Mouse (Mus musculus): ENCODE data around the gene Tcl1b3.
"Not testable (repeated sequence)": the region's sequence is repeated elsewhere in the genome, so short reads cannot be mapped to it uniquely, and the experiment has no call there.

Tcl1b3 gene

DNA sequence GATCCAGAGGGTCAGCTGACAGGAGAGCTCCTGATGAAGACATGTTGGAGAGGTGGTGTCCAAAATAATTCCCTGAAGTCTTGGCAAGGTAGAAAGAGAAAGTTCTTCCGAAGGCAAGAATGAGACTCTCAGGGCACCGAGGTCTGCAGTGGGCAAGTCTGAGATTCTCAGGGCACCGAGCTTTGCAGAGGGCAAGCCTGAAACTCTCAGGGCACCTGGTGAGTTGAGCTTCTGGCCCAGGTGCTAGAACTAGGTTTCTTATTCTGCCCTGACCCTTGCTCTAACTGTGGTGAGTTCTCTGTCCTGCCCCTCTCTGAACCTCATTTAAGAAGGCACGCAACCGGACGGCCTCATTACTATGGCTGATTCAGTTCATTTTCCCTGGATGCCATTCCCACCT, at the start of gene Tcl1b3:
Gene Tcl1b3, plus strand, starts transcription at position 301 of the 400 bp plus-strand sequence.
- not testable (repeated sequence) for DNase-seq

GRCm38 (mm10) chr12:105143096-105143495, 47.7 kb upstream of the Tcl1b3 start:
- DNase-seq, result no peak

DNA sequence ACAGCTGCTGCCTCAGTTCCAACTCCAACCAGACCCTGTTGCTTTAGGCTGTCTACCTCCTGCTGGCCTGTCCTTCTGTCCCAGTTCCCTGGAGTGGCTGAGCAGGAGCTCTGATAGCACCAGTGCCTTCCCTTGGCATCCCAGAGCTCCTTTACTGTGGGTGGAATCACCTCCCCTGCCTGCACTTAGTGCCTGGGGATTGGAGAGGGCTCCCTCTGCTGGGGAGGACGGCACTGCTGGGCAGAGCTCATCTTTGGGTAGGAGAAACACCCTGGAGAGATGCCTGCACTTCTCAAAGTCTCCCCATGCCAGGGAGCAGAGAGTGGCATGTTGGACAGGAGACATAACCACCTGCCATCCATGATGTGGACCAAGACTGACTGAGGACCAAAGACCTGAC, 45.9 kb upstream of the Tcl1b3 start:
- DNase-seq, result not testable (repeated sequence)

- no peak for DNase-seq
These were observed 45.1 kb upstream of the Tcl1b3 start, which contains the start of gene Tcl1b2 for GRCm38 (mm10) chr12:105145714-105146113. Gene Tcl1b2, plus strand, starts transcription at chr12:105146014.

GRCm38 (mm10) chr12:105155286-105155685, 35.6 kb upstream of the Tcl1b3 start:
- DNase-seq, result not testable (repeated sequence)

GRCm38 (mm10) chr12:105158842-105159241, 32.0 kb upstream of the Tcl1b3 start:
- no peak for DNase-seq

DNA sequence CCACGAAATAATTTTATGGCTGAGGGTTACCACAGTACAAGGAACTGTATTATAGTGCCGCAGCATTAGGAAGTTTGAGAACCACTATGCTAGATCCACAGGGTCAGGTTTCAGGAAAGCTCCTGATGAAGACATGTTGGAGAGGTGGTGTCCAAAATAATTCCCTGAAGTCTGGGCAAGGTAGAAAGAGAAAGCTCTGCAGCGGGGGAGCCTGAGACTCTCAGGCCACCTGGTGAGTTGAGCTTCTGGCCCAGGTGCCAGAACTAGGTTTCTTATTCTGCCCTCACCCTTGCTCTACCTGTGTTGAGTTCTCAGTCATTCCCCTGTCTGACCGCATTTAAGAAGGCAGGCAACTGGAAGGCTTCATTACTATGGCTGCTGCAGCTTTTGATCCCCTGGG, 31.5 kb upstream of the Tcl1b3 start, which contains the start of gene Tcl1b1:
Gene Tcl1b1, plus strand, starts transcription at position 301 of the 400 bp plus-strand sequence.
- DNase-seq, result no peak

GRCm38 (mm10) chr12:105166734-105167133, 24.1 kb upstream of the Tcl1b3 start:
- DNase-seq, result no peak

DNA sequence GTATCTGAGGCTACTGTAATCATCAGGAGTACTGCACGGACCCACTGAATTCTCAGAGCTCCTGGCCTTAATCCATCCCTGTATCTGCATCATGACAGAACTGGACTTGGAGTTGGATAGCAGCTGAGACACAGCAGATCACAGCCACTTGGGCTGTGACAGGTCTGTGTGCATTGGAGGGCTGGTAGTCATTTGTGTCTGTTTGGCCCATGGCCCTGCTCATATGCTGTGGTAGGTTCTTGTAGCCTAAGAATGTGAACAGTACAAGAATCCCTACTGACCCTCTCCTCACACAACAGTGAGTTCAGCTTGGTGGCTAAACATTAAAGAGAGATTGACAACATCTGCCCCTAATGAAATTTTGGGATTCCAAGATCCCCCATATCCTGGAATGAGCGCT, 17.5 kb upstream of the Tcl1b3 start:
- DNase-seq, result no peak

- DNase-seq, result peak; percentile 4
These were observed 16.5 kb upstream of the Tcl1b3 start for GRCm38 (mm10) chr12:105174318-105174717.

- not testable (repeated sequence) for DNase-seq
These were observed 14.8 kb upstream of the Tcl1b3 start, which contains the start of gene Tcl1b5 for GRCm38 (mm10) chr12:105176044-105176443. Gene Tcl1b5, plus strand, starts transcription at chr12:105176344.

GRCm38 (mm10) chr12:105181040-105181644, 9.7 kb upstream of the Tcl1b3 start:
- not testable (repeated sequence) for DNase-seq

DNA sequence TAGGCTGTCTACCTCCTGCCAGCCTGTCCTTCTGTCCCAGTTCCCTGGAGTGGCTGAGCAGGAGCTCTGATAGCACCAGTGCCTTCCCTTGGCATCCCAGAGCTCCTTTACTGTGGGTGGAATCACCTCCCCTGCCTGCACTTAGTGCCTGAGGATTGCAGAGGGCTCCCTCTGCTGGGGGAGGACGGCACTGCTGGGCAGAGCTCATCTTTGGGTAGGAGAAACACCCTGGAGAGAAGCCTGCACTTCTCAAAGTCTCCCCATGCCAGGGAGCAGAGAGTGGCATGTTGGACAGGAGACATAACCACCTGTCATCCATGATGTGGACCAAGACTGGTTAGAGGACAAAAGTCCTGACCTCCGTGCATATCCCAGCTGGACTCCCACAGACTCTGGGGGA, 1.9 kb upstream of the Tcl1b3 start:
- DNase-seq, result not testable (repeated sequence)

DNA sequence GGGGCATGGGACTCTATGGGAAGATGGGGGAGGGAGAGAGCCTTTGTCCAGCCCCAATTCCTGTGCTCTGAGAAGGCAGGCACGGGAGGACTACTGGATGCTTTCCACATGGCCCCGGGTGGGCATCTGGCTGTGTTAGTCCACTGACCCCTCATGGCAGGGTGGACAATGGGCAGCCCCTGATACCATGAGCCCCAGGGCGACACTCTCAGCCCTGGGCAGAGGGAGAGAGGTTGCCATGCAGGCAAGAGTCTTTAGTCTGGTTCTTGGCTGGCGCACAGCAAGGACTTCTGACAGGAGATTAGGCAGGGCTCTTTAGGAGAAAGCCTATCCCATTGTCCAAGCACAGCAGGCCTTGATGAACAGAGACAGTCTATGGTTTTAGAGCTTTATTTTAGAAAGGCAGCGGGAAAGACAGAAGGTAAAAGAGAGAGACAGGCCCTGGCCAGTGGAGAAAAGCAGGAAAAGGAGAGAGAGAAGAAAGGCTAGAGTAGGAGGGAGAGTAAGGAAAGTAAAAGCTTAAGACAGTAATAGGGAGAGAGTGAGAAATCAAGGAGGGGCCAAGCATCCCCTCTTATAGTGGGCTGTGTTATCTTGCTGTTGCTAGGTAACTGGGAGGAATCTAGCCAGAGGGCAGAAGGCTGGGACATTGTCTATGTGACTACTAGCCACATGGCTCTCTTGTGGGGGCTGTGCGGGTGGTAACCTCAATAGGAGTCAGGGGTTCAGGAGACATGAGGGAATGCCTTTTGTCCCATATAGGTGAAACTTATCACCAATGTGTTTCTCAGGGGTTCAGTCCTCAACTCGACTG, 9.0 kb downstream of the Tcl1b3 start:
- not testable (repeated sequence) for DNase-seq

DNA sequence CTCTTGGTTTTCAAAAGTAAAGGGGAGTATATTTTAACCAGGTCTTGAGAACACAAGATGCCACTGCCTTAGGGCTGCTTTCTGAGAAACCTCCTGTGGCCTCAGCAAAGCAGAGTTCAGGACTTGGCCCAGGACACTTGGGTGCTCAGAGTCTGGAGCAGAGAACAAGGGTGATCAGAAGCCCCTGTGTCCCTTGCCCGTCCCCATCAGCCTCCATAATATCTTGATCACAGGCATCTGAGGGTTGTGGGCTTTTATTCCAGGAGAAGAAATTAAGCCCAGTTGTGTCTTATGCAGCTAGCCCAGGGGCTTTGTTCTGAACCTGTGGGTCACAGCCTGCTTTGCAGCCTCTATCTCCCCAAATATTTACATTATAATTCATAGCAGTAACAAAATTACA, 10.8 kb downstream of the Tcl1b3 start, which contains the start of gene Tcl1b4:
Gene Tcl1b4, plus strand, starts transcription at position 301 of the 400 bp plus-strand sequence.
- DNase-seq, result not testable (repeated sequence)

DNA sequence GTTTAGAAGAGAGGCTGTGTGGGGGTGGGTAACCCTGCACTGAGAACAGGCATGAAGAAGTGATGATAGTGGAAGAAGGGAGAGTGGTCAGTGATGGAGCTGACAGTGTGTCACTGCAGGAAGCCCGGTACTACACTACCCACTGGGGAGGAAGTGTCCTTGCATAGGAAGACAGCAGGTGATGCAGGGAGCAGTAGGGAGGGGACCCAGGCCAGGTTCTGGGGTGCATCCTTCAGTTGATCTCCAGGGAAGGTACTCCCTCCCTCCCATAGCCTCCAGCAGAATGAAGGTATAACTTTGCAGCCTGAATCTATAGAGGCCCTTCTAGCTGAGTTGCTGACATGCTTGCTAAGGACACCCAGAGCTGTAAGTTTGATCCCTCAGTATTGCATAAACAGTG, 16.2 kb downstream of the Tcl1b3 start:
- no peak for DNase-seq

DNA sequence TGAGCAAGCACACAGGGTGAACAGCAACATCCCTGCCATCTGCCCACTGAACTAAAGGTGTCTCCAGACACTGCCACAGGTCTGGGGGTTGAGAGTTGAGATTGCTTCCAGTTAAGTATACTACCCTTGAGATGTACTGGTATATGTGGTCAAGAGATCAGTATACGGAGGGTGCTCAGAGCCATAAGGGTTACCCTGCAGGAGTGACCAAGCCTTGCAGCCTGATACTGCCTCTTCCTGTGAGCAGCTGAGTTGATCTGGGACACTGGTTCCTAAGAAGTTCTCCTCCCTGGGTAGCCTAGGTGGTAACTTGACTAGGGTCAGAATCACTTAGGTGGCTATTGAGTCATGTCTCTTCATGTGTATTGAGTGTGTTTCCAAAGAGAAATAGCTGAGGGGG, 17.6 kb downstream of the Tcl1b3 start:
- DNase-seq, result no peak

DNA sequence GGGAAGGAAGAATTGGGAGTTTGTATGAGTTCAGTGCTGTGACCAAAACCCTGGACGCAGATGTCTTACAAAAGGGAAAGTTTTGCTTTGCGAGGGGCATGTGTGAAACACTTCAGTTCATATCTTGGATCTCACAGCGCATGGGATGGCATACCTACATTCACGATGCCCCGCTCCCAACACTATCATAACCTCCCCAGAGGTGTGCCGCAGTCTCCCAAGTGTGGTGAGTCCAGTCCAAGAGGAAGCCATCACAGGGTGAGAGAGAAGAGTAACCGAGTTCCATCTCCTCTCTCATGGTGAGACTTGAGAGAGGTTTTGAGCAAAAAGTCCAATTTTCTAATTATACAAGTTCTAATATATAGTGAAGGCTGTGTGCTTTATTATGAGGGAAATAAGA, 18.4 kb downstream of the Tcl1b3 start:
- DNase-seq, result no peak

DNA sequence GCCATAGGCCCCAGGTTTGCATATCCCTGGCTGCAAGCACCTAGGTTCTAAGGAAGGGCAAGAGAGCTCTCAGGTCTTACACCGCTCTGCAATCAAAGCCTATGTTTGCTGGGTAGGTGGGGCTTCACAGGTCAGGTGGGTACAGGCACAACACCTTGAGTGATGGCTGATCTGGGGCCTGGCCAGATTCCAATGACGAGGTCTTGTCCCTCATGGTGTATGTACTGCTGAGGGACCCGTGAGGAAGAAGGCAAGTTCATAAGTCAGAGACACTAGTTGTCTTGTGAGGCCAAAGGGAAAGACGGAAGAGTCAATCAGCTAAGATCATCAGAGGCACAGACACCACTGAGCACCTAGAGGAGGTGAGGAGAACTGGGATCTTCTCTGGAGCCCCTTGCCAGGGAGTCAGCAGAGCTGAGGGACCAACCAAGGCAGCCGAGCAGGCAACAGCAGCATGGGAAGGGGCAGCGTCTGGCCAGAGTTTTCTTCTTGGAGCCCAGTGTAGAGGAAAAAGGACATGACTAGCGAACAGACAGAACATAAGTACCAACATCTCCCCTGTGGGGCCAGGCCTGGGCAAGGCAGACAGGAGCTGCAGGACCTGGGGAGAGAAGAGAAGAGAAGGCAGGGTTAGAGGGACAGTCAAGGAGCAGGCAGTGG, 26.4 kb downstream of the Tcl1b3 start:
- no peak for DNase-seq

GRCm38 (mm10) chr12:105222601-105223319, 31.9 kb downstream of the Tcl1b3 start, which contains the start of gene Tcl1:
Gene Tcl1, minus strand, starts transcription at chr12:105222793.
- DNase-seq, result no peak

DNA sequence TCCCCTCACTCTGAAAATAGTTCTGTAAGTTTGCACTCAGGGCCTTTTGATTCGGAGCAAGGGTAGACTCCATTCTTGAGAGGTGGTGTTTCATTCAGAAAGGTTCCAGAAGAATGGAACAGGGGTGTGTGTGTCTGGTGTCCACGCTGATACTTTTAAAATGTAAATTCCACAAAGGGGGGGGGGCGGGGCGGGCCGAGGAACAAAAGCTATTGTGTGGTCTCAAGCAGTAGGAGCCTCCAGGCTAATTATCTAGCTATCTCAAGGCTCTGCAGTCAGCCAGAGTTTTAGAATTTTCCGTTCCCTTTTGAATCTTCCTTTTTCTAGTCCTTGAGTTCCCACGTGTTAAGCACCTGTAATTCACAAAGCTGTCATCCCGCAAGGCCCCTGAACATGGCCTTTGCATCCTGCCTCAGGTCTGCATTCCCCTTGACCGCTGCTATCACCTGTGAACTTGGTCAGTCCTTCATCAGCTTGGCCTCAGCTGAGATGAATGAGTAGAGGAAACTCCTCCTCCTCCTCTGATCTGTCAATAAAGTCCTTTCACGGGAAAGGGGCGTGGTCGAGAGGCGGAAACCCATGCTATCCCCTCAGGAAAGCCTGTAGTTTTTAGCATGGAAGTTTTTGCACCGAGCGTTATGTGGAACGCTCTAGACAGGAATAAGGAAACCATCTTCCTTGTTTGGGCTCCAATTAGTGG, 33.9 kb downstream of the Tcl1b3 start:
- DNase-seq, result no peak

- no peak for DNase-seq
These were observed 43.5 kb downstream of the Tcl1b3 start for GRCm38 (mm10) chr12:105234362-105234761.

Data from cerebellum, adult 11-12 months (tissue).